ENCODE assay signal across 9 mouse cellular contexts in genomic region chr16:49970297-49970804, GRCm38 (mm10).
DNase-seq lines count a peak whose midpoint lies in the region; ATAC-seq lines count a peak whose summit lies in the region.
"Had no signal": no experiment of that assay in that cellular context is flagged by ENCODE, and none has a peak within 500 bp of the region (broad histone marks: within the 10 kb centered on the region; RNA-seq: fewer than 3 reads in every experiment).

No protein-coding gene starts in this region.

- peak overlapping the region; percentile 79 for H3K27ac ChIP-seq in lung, embryonic 15.5 days
- H3K27ac ChIP-seq: liver, embryonic 12.5 days had no signal

- WGBS in lung, embryonic 15.5 days = 45% methylated on average over 2 of the region's 2 CpGs

- no peak overlapping the region for H3K9ac ChIP-seq in lung, embryonic 15.5 days
- H3K9ac ChIP-seq: liver, embryonic 12.5 days had no signal

- peaks cover 26% of the 10 kb centered on the region for H3K4me1 ChIP-seq in lung, embryonic 15.5 days

- no peak overlapping the region for H3K4me3 ChIP-seq in lung, embryonic 15.5 days
- H3K4me3 ChIP-seq: liver, embryonic 12.5 days had no signal

- no peaks in the 10 kb centered on the region for H3K27me3 ChIP-seq in lung, embryonic 15.5 days
- peaks cover 2% of the 10 kb centered on the region; the same call in 1 of the 2 replicates for H3K27me3 ChIP-seq in splenic B cell, adult 2 months (ENCODE audit: control insufficient read depth, insufficient read depth, low read length, poor library complexity, severe bottlenecking)
- H3K27me3 ChIP-seq: liver, embryonic 12.5 days had no signal

- H3K9me3 ChIP-seq in lung, embryonic 15.5 days = no peaks in the 10 kb centered on the region
- H3K9me3 ChIP-seq: liver, embryonic 12.5 days had no signal

- no peak for ATAC-seq in lung, embryonic 15.5 days (ENCODE audit: borderline replicate concordance, extremely low read depth, low FRiP score, low TSS enrichment)
- ATAC-seq: liver, embryonic 12.5 days had no signal

- peak; percentile 33 for DNase-seq in adrenal gland, adult 2 months
- DNase-seq in adrenal gland, adult 18-20 months (ENCODE audit: low spot score in 2 of 2) = no peak
- DNase-seq in lung, postnatal 14 days = no peak
- DNase-seq in heart, postnatal 4 days = peak; percentile 50
- DNase-seq in splenic B cell, adult 2 months (ENCODE audit: low read depth, low spot score) = peak; percentile 85
- DNase-seq in right cerebral cortex, adult 2 months (ENCODE audit: low spot score in 2 of 2) = no peak
- DNase-seq in adrenal gland, postnatal 25 days = no peak

- H3K36me3 ChIP-seq in lung, embryonic 15.5 days = no peaks in the 10 kb centered on the region
- no peaks in the 10 kb centered on the region for H3K36me3 ChIP-seq in splenic B cell, adult 2 months (ENCODE audit: control insufficient read depth, insufficient read depth, low read length, poor library complexity, severe bottlenecking)
- H3K36me3 ChIP-seq: liver, embryonic 12.5 days had no signal

- H3K4me2 ChIP-seq in lung, embryonic 15.5 days = no peak overlapping the region
- H3K4me2 ChIP-seq: liver, embryonic 12.5 days had no signal

Comparison
In these comparisons a context has a peak if more than half of its experiments do, and no peak if none do; other contexts are left out.
1. DNase-seq: peak in adrenal gland, adult 2 months (single experiment), heart, postnatal 4 days (single experiment) and splenic B cell, adult 2 months (single experiment); none in adrenal gland, adult 18-20 months (0 of 2), lung, postnatal 14 days (single experiment), right cerebral cortex, adult 2 months (0 of 2) and adrenal gland, postnatal 25 days (single experiment).